ENCODE assay signal across 9 mouse cellular contexts in the genomic region with DNA sequence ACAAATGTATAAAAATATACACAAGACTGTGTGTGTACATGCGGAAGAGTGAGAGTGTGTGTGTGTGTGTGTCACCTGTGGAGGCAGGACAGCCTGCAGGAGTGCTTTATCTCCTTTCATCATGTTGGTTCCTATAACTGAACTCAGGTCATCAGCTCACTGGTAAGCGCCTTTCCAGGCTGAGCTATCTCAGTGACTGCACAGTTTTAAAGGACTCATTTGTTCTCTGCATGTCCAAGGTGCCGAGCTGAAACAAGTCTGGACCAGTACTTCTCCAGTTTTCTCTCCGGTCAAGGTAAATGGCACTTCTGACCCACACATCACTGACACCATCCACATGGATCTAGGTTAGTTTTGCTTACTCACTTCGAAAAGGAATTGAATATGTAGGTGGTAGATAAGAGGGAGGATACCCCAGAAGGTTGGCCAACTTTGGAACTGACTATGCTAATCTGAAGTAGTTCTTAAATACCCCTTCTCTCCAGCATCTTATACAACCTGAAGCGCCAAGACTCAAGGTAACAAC. TPM values are rescaled to one million over a fixed set of nuclear protein-coding genes. Genes with fewer than 3 reads are reported as not detected.
A peak's percentile ranks its signal among the peaks of the same experiment; 100 is the strongest.
DNase-seq lines count a peak whose midpoint lies in the region; ATAC-seq and TF ChIP-seq lines count a peak whose summit lies in the region.
"Had no signal": no experiment of that assay in that cellular context is flagged by ENCODE, and none has a peak within 500 bp of the region (broad histone marks: within the 10 kb centered on the region; RNA-seq: fewer than 3 reads in every experiment).

No protein-coding gene starts in this region.

- peak overlapping the region; percentile 98 for H3K4me3 ChIP-seq in gastrocnemius, adult 2 months
- H3K4me3 ChIP-seq in brown adipose tissue, adult 24 weeks (ENCODE audit: insufficient read depth, low read depth, low read length): no peak overlapping the region; the same call in 1 of the 2 replicates
- no peak overlapping the region; the same call in 1 of the 2 replicates for H3K4me3 ChIP-seq in hindbrain, embryonic 15.5 days
- H3K4me3 ChIP-seq in liver, postnatal 0 days (ENCODE audit: low read depth, low read length): no peak overlapping the region; the same call in 1 of the 2 replicates

- intact Hi-C loops in gastrocnemius, adult 2 months (cut with DNase I): no loop called here

- no peak overlapping the region for H3K9ac ChIP-seq in hindbrain, embryonic 15.5 days
- H3K9ac ChIP-seq in liver, postnatal 0 days (replicated peaks): peak overlapping the region; percentile 9; the same call in 1 of the 2 replicates

- no peak for ATAC-seq in hindbrain, embryonic 15.5 days (ENCODE audit: low FRiP score, low read depth)
- ATAC-seq in liver, postnatal 0 days: no peak

- H3K9me3 ChIP-seq in hindbrain, embryonic 15.5 days: no peaks in the 10 kb centered on the region
- no peaks in the 10 kb centered on the region for H3K9me3 ChIP-seq in liver, postnatal 0 days (ENCODE audit: low read length)

- peak overlapping the region; percentile 99 for H3K27ac ChIP-seq in gastrocnemius, adult 2 months
- H3K27ac ChIP-seq in brown adipose tissue, adult 24 weeks (replicated peaks; ENCODE audit: low read depth, low read length): peak overlapping the region; percentile 28; the same call in 1 of the 2 replicates
- H3K27ac ChIP-seq in hindbrain, embryonic 15.5 days (replicated peaks): no peak overlapping the region
- no peak overlapping the region for H3K27ac ChIP-seq in liver, postnatal 0 days (ENCODE audit: low read depth)

- H3K4me2 ChIP-seq in hindbrain, embryonic 15.5 days: peak overlapping the region; percentile 71
- peak overlapping the region; percentile 91 for H3K4me2 ChIP-seq in liver, postnatal 0 days (ENCODE audit: low read depth, low read length)

- no peak for TF ChIP-seq EP300 in liver, postnatal 0 days (IDR thresholded peaks at IDR 0.05; ENCODE audit: low read depth)

- no peaks in the 10 kb centered on the region for H3K36me3 ChIP-seq in hindbrain, embryonic 15.5 days
- H3K36me3 ChIP-seq in liver, postnatal 0 days (replicated peaks; ENCODE audit: insufficient read depth, low read length): no peaks in the 10 kb centered on the region

- DNase-seq in gastrocnemius, adult 2 months: no peak
- DNase-seq in gastrocnemius, adult 8-10 months (ENCODE audit: low spot score in 2 of 2): no peak
- no peak for DNase-seq in liver, postnatal 0 days
- no peak for DNase-seq in right cerebral cortex, adult 18-20 months
- no peak for DNase-seq in layer of hippocampus, adult 9-11 months
- no peak for DNase-seq in urinary bladder, adult 18-20 months (ENCODE audit: low spot score in 2 of 2)
- DNase-seq: kidney, postnatal 14 days had no signal

- TF ChIP-seq CTCF in gastrocnemius, adult 2 months (IDR thresholded peaks at IDR 0.05): no peak
- no peak for TF ChIP-seq CTCF in liver, postnatal 0 days (IDR thresholded peaks at IDR 0.05; ENCODE audit: low read depth)

- H3K27me3 ChIP-seq in hindbrain, embryonic 15.5 days: no peaks in the 10 kb centered on the region
- no peaks in the 10 kb centered on the region for H3K27me3 ChIP-seq in liver, postnatal 0 days (ENCODE audit: insufficient read depth, low read length)

- WGBS in hindbrain, embryonic 15.5 days: 92% methylated on average over 6 of the region's 6 CpGs
- 69% methylated on average over 6 of the region's 6 CpGs for WGBS in liver, postnatal 0 days (ENCODE audit: insufficient replicate concordance)

- peaks cover 22% of the 10 kb centered on the region; the same call in 1 of the 2 replicates for H3K4me1 ChIP-seq in brown adipose tissue, adult 24 weeks (ENCODE audit: control insufficient read depth, insufficient read depth, insufficient read length, low read length)
- peaks cover 65% of the 10 kb centered on the region for H3K4me1 ChIP-seq in hindbrain, embryonic 15.5 days (replicated peaks)
- H3K4me1 ChIP-seq in liver, postnatal 0 days (ENCODE audit: insufficient read depth): peaks cover 32% of the 10 kb centered on the region

RNA-seq across cellular contexts. Expression of a gene that starts 2.5 kb away (rescaled TPM):
- 10 to 100 TPM; 46.3 to 49.5 TPM for total RNA-seq in gastrocnemius, adult 2 months (2021)
- total RNA-seq in gastrocnemius, adult 8-10 months (2022): 10 to 100 TPM; 46.7 to 63.6 (median 51.9) TPM
- polyA plus RNA-seq in brown adipose tissue, adult 24 weeks (2012; ENCODE audit: insufficient read depth, insufficient read length, missing spikeins): 9.7 and 11.4 TPM in 2 replicates
- 13.6 and 32.0 TPM in 2 replicates for polyA plus RNA-seq in hindbrain, embryonic 15.5 days (2015; fragmentation: Nextera tagmentation; extraction: Ambion mirVana)
- 3.3 and 5.0 TPM in 2 replicates for polyA plus RNA-seq in liver, postnatal 0 days (2015; fragmentation: Nextera tagmentation; extraction: Ambion mirVana)

Comparison
In these comparisons a context has a peak if more than half of its experiments do, and no peak if none do; other contexts are left out.
1. H3K27ac ChIP-seq: peak in gastrocnemius, adult 2 months (single experiment) and brown adipose tissue, adult 24 weeks (single experiment); none in hindbrain, embryonic 15.5 days (single experiment) and liver, postnatal 0 days (single experiment).